Mouse (Mus musculus) heart, adult 2 months (tissue): Measurements from ENCODE around the gene Cdc42. TPM values are rescaled to one million over a fixed set of nuclear protein-coding genes. Genes with fewer than 3 reads are reported as not detected.

ENCODE experiments used
- DNase-seq, 2 experiments: peaks; one replicate each; pipeline ENCODE4 v3.0.0; 2021
- H3K27ac ChIP-seq: fragments of 200-600 bp; 2 replicates; pipeline ENCODE4 v1.8.1; 2022
- H3K27me3 ChIP-seq: fragments of 200-500 bp; 2 replicates; pipeline ENCODE4 v1.6.1; 2012; ENCODE audit warnings: mild to moderate bottlenecking, low read length, inconsistent platforms, mixed read lengths; ENCODE audit not compliant: control insufficient read depth, insufficient read depth
- H3K36me3 ChIP-seq: fragments of 200-500 bp; 2 replicates; pipeline ENCODE4 v1.6.1; 2012; ENCODE audit warnings: low read length, inconsistent platforms; ENCODE audit not compliant: control insufficient read depth, insufficient read depth
- H3K4me1 ChIP-seq: fragments of 200-500 bp; 2 replicates; pipeline ENCODE4 v1.6.1; 2011; ENCODE audit warnings: low read length; ENCODE audit not compliant: control insufficient read depth, insufficient read depth
- H3K4me3 ChIP-seq: fragments of 200-600 bp; 2 replicates; pipeline ENCODE4 v1.8.1; 2022
- H3K79me2 ChIP-seq: fragments of 200-500 bp; replicated peaks from 2 replicates; pipeline ENCODE4 v1.6.1; 2012; ENCODE audit warnings: mild to moderate bottlenecking, inconsistent platforms, low read length, moderate library complexity, mixed read lengths; ENCODE audit not compliant: control insufficient read depth, insufficient read depth
- H3K9ac ChIP-seq: fragments of 200-500 bp; 2 replicates; pipeline ENCODE4 v1.6.1; 2012; ENCODE audit warnings: low read depth, mild to moderate bottlenecking, control low read depth, inconsistent platforms, low read length, mixed read lengths
- CTCF ChIP-seq: fragments of 200-600 bp; IDR thresholded peaks from 2 replicates; pipeline ENCODE4 v1.8.1; 2022; ENCODE audit warnings: antibody characterized with exemption, mild to moderate bottlenecking, moderate library complexity
- EP300 ChIP-seq: fragments of 200-500 bp; IDR thresholded peaks from 2 replicates; pipeline ENCODE4 v1.6.1; 2011; ENCODE audit warnings: low read depth, low read length, control low read depth; ENCODE audit not compliant: insufficient read depth
- POLR2A ChIP-seq: fragments of 200-500 bp; IDR thresholded peaks from 2 replicates; pipeline ENCODE4 v1.6.1; 2011; ENCODE audit warnings: mild to moderate bottlenecking, low read depth, low read length, control low read depth; ENCODE audit not compliant: insufficient read depth
- WGBS: fragments of 180-500 bp; shearing (Covaris S2); methylation state at CpG from one replicate; pipeline ENCODE4 v1.1.7; 2018; 5-methylcytosine and 5-hydroxymethylcytosine counted together
- intact Hi-C: fragments of 180-260 bp; cut with DNase I; formaldehyde crosslinking; loops from one replicate; pipeline ENCODE4 v1.15.1; 2025
- polyA plus RNA-seq: library from polyadenylated mRNA; depleted of rRNA; stranded (reverse); fragments of >200 nt; gene quantifications from 2 replicates; pipeline ENCODE4 v1.2.3, GENCODE M21; 2012; rRNA removed
- total RNA-seq, 2 experiments: library from RNA; stranded (reverse); gene quantifications; 2 replicates each; pipeline ENCODE4 v1.2.3; 2021

Cdc42 gene
- total and polyA plus RNA-seq, 3 experiments: 68.4 to 137 (median 136) TPM

- WGBS: 7% methylated on average over 71 of the region's 71 CpGs
- H3K9ac ChIP-seq: peak overlapping the region; percentile 39; the same call in 1 of the 2 replicates
These were observed 79.8 kb downstream of the Cdc42 start for GRCm38 (mm10) chr4:137277600-137278143.

GRCm38 (mm10) chr4:137277166-137277513 is 80.4 kb downstream of the Cdc42 start, which contains the start of gene Wnt4:
Gene Wnt4, plus strand, starts transcription at chr4:137277489.
- TF ChIP-seq EP300: no peak
- peak; percentile 30 for TF ChIP-seq CTCF
- TF ChIP-seq POLR2A: no peak
- Histone ChIP-seq H3K27ac (no peak within 1 kb of the TSS), H3K27me3 (peaks cover 8% of the 10 kb centered on the region), H3K36me3 (no peaks in the 10 kb centered on the region), H3K9ac (peak within 1 kb of the TSS; percentile 39), H3K79me2 (no peaks in the 10 kb centered on the region), H3K4me1 (peaks cover 1% of the 10 kb centered on the region; the same call in 1 of the 2 replicates), H3K4me3 (peak within 1 kb of the TSS; percentile 38)
- peak; percentile 65 to 66 for DNase-seq
- 12% methylated on average over 37 of the region's 45 CpGs for WGBS
- intact Hi-C loops: no loop called here

More at GRCm38 (mm10) chr4:137277600-137278143, 79.8 kb downstream of the Cdc42 start:
- intact Hi-C loops: no loop called here
- no peak overlapping the region for H3K27ac ChIP-seq
- peaks cover 1% of the 10 kb centered on the region; the same call in 1 of the 2 replicates for H3K4me1 ChIP-seq
- TF ChIP-seq EP300: no peak
- no peak for TF ChIP-seq CTCF
- TF ChIP-seq POLR2A: no peak
- no peak for DNase-seq
- H3K79me2 ChIP-seq: no peaks in the 10 kb centered on the region
- peak overlapping the region; percentile 38 for H3K4me3 ChIP-seq
- no peaks in the 10 kb centered on the region for H3K36me3 ChIP-seq
- peaks cover 8% of the 10 kb centered on the region for H3K27me3 ChIP-seq

- WGBS: 3% methylated on average over 42 of the region's 46 CpGs
- no peak for DNase-seq
- H3K27me3 ChIP-seq: peaks cover 8% of the 10 kb centered on the region
- intact Hi-C loops: no loop called here
- no peak overlapping the region; the same call in 1 of the 2 replicates for H3K9ac ChIP-seq
- H3K4me3 ChIP-seq: peak overlapping the region; percentile 33; the same call in 1 of the 2 replicates
- no peak overlapping the region for H3K27ac ChIP-seq
- H3K79me2 ChIP-seq: no peaks in the 10 kb centered on the region
- peaks cover 1% of the 10 kb centered on the region; the same call in 1 of the 2 replicates for H3K4me1 ChIP-seq
- TF ChIP-seq POLR2A (no peak), CTCF (no peak), EP300 (no peak)
- no peaks in the 10 kb centered on the region for H3K36me3 ChIP-seq
These were observed 80.9 kb downstream of the Cdc42 start for GRCm38 (mm10) chr4:137276443-137277165.

GRCm38 (mm10) chr4:137274304-137274703 is 83.2 kb downstream of the Cdc42 start:
- Histone ChIP-seq H3K27ac (no peak overlapping the region), H3K4me1 (peaks cover 1% of the 10 kb centered on the region; the same call in 1 of the 2 replicates), H3K9ac (no peak overlapping the region), H3K36me3 (no peaks in the 10 kb centered on the region), H3K79me2 (no peaks in the 10 kb centered on the region), H3K27me3 (peaks cover 8% of the 10 kb centered on the region), H3K4me3 (no peak overlapping the region)
- WGBS: 30% methylated on average over 6 of the region's 6 CpGs
- no peak for DNase-seq
- TF ChIP-seq CTCF (no peak), EP300 (no peak), POLR2A (no peak)
- intact Hi-C loops: no loop called here

GRCm38 (mm10) chr4:137271856-137272255 is 85.7 kb downstream of the Cdc42 start:
- peak; percentile 41 to 55 for DNase-seq
- H3K79me2 ChIP-seq: no peaks in the 10 kb centered on the region
- intact Hi-C loops: no loop called here
- H3K27ac ChIP-seq: no peak overlapping the region
- TF ChIP-seq EP300 (no peak), CTCF (no peak), POLR2A (no peak)
- 53% methylated on average over 8 of the region's 8 CpGs for WGBS
- no peaks in the 10 kb centered on the region for H3K4me1 ChIP-seq
- no peaks in the 10 kb centered on the region for H3K36me3 ChIP-seq
- no peak overlapping the region for H3K9ac ChIP-seq
- H3K27me3 ChIP-seq: no peaks in the 10 kb centered on the region; the same call in 1 of the 2 replicates
- H3K4me3 ChIP-seq: no peak overlapping the region

Other genes with a start within 250 kb of the Cdc42 start
- under 1 TPM; 0.23 to 0.25 TPM for gene Wnt4, start 80.2 kb downstream of the Cdc42 start, total RNA-seq
- gene Wnt4, start 80.2 kb downstream of the Cdc42 start, polyA plus RNA-seq: 0.26 and 0.47 TPM in 2 replicates
- not detected for gene Cela3a, start 52.1 kb upstream of the Cdc42 start, total RNA-seq
- not detected in 2 replicates for gene Cela3a, start 52.1 kb upstream of the Cdc42 start, polyA plus RNA-seq
- not detected for gene Cela3b, start 72.8 kb upstream of the Cdc42 start, total RNA-seq
- gene Cela3b, start 72.8 kb upstream of the Cdc42 start, polyA plus RNA-seq: 0.32 TPM in 1 of 2 replicates, not detected in the other
- not detected for gene 1700013G24Rik, start 95.6 kb upstream of the Cdc42 start, total RNA-seq
- gene 1700013G24Rik, start 95.6 kb upstream of the Cdc42 start, polyA plus RNA-seq: 0.38 and 0.57 TPM in 2 replicates
- gene Hspg2, start 111.0 kb upstream of the Cdc42 start, total RNA-seq: 100 to 1,000 TPM; 174 to 190 TPM
- gene Hspg2, start 111.0 kb upstream of the Cdc42 start, polyA plus RNA-seq: 86.7 and 114 TPM in 2 replicates
- not detected for gene Ldlrad2, start 216.8 kb upstream of the Cdc42 start, total RNA-seq
- gene Ldlrad2, start 216.8 kb upstream of the Cdc42 start, polyA plus RNA-seq: not detected in 2 replicates
- gene Usp48, start 236.0 kb upstream of the Cdc42 start, total RNA-seq: 10 to 100 TPM; 30.0 to 37.6 TPM
- gene Usp48, start 236.0 kb upstream of the Cdc42 start, polyA plus RNA-seq: 29.7 and 49.1 TPM in 2 replicates